Mouse (Mus musculus): ENCODE measurements at regions not wholly inside any gene's neighbourhood (a gene's known extent, or its start where the extent isn't known, plus 50 kb on each side); places are given as distances from the start of the nearest gene placed in this dataset.

DNA sequence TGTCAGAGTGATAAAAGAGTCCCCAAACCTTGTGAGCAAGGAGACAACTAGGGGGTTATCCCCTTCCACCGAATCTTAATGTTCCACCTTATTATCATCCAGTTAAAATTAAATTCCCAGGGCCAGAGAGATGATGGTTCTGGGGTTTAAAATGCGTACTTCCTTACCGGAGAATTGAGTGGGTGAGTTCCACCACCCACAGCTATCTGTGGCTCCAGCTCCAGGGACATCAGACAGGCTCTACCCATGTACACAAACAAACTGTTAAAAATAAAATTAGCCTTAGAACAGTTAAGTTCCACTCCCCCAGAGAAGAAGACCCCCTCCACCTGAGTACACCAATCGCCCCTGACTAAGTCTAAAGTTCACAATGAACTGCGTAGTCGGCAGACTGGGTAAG lies 52.0 kb upstream of the Mgat5 start:
- no peak for DNase-seq (ENCODE audit: low spot score)

DNA sequence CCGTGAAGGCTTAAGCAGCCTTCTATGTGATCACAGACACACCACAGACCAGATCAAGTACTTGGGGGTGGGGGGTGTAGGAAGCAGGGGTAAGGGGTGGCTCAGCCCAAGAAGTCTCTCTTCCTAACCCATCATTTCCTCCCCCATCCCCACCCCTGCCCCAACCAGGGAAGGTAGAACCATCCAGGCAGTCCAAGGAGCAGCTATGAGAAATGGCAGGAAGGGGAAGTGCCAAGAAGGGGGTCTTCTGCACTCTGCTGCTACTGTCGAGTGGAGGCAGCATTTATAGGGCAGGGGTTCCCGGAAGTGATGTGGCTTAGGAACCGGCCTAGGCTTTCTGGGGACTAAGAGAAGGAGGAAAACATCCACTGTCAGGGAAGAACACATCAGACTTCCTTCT lies 69.3 kb upstream of the Mgat5 start:
- no peak for DNase-seq (ENCODE audit: low spot score)

DNA sequence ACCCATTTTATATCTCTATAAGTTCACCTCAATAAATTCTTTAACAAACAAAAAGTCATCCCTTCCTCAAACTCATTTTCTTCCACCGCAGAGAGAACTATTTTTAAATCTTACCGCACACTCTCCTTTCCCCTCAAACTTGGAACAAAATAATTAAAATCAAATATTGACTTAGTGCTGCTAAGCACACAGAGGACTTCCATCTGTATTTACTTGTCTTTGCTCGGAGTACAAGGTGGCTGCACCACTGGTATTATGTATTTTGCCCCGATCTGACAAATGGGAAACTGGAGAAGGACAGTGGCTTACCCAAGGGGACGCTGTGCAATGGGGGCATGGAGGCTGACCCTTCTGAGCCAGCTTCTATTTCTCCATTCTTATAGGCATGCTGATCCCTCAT lies 72.9 kb upstream of the Mgat5 start:
- no peak for DNase-seq (ENCODE audit: low spot score)

DNA sequence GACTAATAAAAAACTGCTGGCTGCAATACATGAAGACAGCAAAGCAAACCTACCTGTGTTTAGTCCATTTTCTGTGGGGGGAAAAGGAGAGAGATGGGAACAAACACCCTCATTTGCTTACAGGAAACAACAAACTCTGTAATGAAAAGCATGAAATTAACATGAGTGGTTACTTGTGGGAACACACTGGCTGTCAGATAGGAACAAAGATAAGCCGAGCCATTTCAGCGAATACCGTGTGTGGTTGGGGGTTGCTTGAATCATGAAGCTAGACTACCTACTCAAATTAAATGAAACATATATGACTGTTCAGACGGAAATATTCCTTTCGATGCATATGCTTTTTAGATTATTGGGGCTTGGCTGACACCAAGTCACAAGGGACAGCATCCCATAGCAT lies 80.0 kb upstream of the Mgat5 start:
- no peak for DNase-seq (ENCODE audit: low spot score)

DNA sequence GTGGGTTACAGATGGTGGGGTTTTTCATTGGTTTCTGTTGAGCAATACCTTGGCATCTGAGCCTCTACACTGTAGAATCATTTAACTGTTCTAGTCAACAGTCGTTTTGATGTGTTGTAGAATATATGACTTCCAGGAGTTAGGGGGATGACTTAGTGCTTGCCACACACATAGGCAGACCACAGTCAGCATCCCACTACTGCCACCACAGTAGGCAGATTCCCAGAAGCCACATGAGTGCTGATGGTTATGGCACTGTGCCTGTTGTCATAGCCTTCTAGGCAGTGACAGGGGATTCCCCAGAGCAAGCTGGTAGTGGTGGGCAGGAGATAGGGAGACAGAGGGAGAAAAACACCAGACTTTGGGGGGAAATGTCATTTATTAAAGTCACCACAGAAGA lies 86.8 kb upstream of the Mgat5 start:
- DNase-seq (ENCODE audit: low spot score) = no peak

DNA sequence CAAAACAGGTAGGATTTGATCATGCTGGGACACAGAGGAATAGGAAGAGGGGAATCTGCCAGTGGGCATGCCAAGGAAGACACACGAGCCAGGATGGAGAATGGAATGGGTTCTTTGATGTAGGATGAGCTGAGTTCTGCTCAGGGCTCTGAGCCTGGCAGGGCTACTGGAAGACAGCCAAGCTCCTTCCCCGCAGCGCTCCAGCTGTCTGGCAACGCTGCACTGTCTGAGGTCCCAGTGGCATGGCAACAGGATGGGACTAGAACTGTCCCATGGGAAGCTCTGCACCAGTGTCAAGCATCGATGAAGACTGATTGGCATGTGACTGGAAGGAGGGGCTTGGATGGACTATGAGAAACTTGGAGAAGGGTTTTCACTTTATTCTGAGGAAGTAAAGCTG lies 97.3 kb upstream of the Mgat5 start:
- DNase-seq (ENCODE audit: low spot score) = no peak

DNA sequence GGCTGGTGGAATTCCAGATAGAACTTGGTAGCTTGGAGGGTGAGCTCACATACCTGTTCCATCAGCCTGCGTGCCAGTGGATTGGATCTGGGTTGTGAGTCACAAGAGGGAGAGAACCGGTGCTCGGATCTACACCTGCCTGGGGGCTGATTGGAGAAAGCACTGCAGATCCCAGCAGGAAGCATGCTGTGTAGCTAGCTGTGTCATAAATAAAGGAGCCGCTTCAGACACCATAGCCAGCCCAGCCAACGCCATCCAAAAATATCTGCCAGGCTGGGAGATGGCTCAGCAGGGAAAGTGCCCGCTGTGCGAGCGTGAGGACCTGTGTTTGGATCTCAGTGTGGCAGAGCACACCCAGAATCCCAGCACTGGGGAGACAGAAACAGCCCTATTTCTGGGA lies 99.0 kb upstream of the Mgat5 start:
- no peak for DNase-seq (ENCODE audit: low spot score)

DNA sequence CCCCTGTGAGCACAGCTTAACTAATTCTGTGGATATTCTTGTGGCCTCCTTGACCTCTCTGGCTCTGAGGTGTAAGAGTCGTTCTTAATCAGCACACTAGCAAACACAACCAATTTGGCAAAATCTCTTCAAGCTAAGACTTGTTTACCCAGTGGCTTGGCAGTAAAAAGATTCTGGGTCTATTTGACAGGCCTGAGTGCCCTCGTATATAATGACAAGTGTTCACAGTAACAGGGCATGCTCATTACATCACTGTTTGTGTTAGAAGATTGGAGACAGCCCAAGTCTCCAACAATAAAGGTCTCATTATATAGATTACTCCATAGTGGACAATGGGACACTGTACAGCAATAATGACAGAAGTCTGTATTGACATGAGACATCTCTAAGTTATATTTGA lies 101.2 kb upstream of the Mgat5 start:
- DNase-seq (ENCODE audit: low spot score) = no peak

DNA sequence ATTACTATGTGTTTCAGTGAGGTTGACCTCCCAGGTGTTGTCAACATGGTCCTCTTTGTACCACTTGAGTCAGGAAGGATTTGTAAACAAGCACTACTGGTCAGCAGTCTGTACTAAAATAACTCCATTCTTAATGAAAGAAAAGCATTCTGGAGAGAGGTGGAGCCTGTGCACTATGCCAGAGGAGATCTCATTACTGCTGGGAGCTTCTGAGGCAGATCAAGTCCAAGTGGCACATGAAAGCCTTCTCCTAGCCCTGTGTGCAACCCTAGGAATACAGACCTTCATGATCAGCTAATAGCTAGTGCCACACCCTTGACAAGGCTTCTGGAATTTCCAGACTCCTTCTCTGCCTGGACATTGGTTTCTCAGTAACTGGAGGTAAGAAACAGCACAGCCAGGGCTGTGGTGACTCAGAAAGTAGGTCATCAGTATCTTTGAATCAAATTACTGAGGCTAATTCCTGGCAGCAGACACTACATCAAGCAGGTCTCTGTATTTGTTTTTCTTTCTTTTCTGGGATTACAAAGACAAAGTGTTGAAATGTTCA lies 105.9 kb upstream of the Mgat5 start:
- DNase-seq (ENCODE audit: low spot score) = no peak

DNA sequence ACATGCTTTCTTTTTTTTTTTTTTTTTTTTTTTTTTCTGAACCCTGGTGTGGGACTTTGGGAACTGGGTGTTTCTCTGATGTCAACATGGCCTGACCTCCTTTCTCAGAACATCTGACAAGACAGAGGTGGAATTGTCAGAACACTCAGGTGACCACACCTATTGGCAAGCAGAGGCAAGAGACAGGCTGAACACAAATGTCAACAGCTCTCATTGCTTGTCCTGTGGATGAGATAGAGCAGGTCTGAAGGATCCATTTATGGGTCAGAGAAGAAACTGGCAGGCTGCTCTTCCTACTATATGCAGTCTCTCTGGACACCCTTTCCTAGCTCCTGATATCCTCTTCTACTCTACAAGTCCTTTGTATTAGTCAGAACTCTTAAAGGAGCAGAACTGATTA lies 117.2 kb upstream of the Mgat5 start:
- no peak for DNase-seq (ENCODE audit: low spot score)

DNA sequence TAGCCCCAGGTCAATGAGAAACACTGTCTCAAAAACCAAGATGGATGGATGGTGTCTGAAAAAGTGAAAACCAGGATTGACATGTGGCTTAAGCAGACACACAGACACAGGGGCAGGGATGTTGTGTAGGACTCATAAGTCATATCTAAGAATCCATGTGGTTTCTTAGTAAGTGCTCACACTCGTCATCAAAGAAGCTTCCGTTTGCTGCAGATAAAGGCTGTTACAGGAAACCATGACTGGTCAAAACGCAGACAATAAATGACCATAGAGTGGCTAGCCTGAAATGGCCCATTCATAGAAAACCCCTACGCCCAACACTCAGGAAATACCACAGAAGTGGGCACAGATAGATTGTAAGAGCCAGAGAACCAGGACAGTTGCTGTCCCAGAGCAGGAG lies 118.8 kb upstream of the Mgat5 start:
- DNase-seq (ENCODE audit: low spot score) = no peak

DNA sequence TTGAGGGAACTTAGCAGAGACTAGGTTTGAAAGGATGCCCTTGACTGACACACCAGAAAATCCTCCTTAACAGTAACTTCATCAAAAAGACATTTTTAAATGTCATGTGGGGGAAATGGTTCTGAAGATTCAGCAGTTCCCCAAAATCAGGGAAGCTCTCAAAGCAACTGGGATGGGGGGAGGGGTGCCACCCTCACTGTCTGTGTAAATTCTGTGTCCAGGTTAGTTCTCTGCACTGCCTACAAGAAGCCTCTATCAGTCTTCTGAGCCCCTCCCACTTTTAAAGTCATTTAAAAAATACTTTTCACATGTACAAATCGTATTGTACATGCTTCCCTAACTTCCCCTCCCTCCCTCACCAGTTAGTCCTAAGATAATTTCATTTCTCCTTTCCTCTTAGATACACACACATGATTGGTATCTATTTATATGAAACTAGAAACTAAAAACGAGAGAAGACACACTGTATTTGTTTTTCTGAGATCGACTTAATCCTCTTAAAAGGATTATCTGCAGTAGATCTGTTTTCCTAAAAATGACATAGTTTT lies 121.0 kb upstream of the Mgat5 start:
- no peak for DNase-seq (ENCODE audit: low spot score)

DNA sequence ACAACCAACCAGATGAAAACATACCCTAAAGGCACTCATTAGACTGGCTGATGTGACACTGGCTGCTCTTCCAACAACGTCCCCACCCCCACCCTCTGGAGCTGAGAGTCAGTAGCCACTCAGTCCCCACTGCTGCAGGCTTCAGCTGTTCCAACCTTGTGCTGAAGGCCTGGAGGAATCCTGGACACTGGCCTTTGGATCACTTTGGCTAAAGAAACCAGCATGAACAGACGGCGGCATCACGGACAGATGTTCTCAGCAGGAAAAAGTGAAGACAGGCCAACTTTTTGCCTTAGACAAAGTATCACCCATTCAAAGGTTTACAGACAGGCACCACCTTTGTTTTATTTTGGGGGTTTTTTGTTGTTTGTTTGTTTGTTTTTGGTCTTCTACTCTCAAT lies 125.8 kb upstream of the Mgat5 start:
- DNase-seq (ENCODE audit: low spot score) = no peak

DNA sequence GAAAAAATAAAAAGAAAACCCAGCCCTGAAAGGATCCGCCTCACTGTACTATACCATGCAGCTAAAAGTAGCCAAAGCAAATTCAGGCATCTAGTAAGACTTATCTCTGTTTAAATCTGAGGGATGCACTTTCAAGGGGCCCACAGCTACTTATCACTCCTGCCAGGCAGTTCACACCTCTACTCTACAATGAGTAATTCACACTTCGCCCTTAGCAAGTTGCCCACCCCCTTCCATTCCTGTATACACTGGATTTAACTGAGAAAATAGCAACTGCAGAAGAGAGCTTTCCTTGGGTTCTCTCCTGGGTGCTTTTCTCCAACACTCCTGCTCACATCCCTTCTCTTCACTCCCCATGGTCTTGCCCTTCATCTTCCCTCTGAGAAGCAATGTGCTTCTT lies 142.4 kb upstream of the Mgat5 start:
- no peak for DNase-seq (ENCODE audit: low spot score)

DNA sequence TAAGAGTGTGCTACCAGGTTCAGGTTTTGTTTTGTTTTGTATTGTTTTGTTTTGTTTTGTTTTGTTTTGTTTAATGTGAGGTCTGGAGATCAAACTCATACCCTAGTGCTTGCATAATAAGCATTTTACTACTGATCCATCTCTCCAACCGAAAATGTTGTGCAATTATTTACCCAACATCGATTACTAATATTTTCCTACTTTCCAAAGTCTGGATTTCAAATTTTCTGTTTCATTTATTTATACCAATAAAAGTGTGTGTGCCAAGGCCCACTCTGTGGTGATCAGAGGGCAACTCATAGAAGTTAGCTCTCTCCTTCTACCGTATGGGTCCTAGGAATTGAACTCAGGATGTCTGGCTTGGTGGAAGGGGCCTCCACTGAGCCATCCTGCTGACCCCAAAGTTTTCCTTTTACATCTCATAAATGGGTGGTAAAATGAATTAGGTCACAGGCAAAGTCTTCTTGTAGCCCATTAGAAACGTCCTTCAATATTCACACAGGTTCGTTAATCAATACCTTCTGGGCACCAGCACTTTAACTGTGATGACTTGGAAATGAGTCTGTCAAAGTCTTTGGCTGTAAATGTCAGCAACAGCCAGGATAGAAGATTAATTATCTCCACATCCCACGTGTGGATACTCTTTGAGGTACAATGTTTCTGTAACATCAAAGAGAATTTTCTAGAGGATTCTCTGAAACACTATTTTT lies 158.9 kb upstream of the Mgat5 start:
- no peak for DNase-seq (ENCODE audit: low spot score)

DNA sequence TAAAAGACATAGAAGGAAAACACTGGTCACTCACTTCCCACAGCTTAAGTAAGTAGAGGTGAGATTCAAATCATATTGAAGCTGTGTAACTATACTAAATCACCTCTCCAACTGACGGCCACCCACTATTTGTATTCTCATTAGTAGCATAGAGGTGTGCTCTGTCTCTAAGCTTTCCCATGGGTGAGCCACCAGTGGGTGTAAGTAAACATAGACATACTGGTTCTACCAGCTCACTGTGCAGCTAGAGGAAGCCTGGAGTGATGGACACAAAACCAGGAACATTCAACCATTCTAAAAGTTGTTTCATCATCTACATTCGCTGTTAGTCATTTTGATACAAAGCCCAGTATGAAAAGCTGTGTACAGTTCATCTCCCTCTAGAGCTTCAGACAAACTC lies 170.1 kb upstream of the Mgat5 start:
- DNase-seq (ENCODE audit: low spot score) = no peak

DNA sequence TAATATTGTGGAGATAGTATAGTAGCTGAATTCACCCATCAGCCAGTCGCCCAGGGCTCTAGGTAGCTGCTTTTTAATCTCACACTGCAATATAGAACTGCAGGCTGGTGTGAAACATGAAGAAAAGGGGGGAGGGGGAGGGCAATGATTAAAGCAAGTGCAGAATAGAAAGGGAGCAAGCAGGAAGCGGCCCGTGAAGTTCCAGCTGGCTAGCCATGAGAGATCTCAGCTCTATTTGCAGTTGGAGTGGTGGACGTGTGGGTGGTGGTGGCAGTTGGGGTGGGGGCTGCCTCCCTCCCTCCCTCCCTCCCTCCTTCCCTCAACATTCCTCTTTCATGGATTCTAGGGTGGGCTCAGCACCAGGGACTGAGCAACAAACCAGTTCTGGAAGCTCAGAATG lies 173.3 kb upstream of the Mgat5 start:
- no peak for DNase-seq (ENCODE audit: low spot score)

DNA sequence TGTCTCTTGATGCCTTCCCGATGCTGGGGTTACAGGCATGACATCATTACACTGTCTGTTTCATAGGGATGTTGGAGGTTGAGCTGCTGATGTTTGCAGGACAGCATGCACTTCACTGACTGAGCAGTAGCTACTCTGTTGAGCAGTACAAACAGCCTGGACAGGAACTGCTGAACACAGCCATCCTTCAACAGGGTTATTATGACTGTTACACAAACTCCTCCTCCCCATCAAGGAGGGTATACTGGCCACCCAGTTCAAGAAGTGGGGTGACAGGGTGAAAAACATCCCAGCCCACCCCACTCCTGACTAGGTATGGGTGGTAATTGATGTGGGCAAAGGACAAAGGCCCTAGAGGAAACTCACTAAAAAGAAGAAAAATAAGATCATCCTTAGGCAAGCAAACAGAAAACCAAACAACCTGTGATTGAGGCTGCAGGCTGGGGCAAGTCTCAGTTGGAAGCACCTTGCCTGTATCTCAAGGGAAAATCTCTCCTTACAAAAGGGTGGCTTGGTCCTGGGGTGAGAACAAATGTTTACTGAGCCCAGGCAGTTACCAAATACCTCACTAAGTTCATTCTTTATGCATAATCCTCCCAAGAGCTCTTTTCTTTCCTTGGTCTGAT lies 175.8 kb upstream of the Mgat5 start:
- DNase-seq (ENCODE audit: low spot score) = no peak

DNA sequence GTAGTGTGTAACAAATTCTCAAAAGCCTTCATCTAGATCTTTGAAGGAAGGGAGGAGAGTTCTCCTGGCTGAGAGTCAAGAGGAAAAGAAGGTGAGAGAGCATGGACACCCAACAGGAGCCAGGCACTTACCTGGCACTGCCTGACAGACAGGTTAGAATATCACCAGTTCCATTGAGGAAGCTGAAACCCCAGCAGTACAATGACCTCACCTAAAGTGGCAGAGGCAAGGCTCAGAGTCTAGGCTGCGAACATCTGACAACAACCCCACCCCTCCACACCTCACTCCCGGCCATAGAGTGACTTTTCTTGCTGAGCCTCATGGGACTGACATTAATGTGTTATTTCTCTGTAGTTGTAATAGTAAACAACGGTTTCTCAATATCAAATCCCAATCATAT lies 181.7 kb upstream of the Mgat5 start:
- no peak for DNase-seq (ENCODE audit: low spot score)

DNA sequence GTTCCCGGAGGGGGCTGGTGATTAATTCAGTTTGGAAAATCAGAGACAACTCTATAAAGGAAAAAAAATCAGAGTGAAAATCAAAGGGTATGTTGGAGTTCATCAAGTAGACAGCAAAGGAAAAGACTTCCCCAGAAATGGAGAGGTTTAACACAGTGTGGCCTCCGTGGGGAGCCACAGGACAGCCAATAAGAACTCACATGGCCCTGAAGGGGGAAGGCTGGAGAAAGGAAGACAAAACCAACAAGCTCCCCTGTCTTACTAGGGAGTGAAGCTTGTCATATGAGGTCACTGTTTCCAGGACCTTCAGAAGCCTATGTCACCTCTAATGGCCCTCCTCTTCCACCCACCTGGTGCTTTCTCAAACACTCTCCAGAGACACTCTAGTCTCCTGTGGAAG lies 187.1 kb upstream of the Nckap5 start:
- DNase-seq (ENCODE audit: low spot score) = no peak

DNA sequence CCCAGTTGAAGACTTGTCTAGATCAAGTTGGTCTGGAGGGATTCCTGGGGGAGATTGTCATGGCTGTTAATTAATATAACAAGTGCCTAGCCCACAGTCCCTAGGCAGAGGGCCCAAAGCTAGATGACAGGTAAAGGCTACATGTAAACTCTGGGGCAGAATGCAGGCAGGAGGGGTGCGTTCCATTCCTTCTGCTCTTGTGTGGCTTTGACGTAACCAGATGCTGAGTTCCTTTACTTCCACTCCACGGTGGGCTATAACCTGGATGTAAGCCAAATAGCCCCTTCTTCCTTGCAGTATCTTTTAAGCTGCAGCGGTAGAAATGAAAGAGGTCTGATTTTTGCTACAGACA lies 185.3 kb upstream of the Nckap5 start:
- DNase-seq (ENCODE audit: low spot score) = no peak

DNA sequence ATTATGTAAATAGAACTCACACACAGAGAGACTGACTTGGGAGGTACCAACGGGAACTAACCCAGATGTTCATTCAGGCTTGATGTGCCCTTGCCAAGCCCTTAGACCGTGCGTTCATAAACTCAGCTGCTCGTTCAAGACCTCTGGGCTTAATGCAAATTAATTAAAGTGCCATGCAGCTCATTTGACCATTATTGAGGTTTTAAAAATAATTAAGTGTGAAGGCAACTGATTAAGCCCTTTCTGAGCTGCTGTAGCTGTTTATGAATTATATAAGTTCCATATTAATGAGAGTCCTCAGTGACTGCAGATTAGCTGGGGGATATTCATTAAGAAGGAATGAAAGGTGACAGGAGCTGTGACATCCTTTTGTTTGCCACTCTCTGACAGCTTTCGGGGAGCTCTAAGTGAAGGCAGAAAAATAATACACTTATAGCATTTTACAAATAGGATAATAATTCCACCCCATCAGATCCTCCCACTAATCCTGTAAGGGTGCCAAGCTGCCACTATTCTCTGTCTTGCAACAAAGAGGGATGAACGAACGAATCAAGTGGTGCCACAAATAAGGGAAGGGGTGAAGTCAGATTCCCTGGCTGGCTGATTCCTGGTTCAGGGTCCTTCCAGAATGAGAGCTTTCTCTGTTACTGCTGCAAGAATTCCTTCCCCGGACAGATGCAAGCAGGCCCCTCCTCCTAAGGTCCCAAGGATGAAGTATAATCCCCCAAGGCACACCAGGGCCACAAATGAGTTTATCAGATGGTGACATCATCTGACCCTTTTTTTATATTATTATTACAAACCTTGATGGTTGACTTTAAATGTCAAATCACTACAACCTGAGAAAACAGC lies 184.7 kb upstream of the Nckap5 start:
- DNase-seq (ENCODE audit: low spot score) = no peak

DNA sequence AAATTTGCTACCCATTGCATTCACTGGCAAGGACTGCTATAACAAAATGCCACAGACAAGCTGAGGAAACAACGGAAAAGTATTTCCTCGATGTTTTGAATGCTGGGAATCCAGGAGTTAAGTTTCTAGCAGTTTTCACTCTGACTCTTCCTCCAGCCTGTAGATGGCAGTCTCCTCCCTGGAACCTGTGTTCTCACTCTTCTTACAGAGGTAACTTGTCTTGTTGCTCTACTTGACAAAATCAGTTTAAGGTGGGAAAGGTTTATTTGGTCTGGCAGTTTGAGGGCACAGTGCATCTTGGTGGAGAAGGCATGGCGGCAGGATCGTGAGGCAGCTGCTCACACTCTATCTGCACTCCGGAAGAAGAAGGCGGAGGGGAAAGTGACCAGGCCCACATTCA lies 181.3 kb upstream of the Nckap5 start:
- DNase-seq (ENCODE audit: low spot score) = no peak

Data from spleen, adult 12 weeks (tissue).